Mouse (Mus musculus) lung, postnatal 4 days (tissue): ENCODE data around the gene Gm10563.
"Not testable (repeated sequence)": the region's sequence is repeated elsewhere in the genome, so short reads cannot be mapped to it uniquely, and the experiment has no call there.

Experiments used
- DNase-seq, 2 experiments: peaks; one replicate each; pipeline ENCODE4 v3.0.0; 2021

Gm10563 gene

GRCm38 (mm10) chr4:155645308-155645707 lies at the start of gene Gm10563:
Gene Gm10563 (minus strand): TSS chr4:155645408.
- DNase-seq, result not testable (repeated sequence)

GRCm38 (mm10) chr4:155694482-155695401 lies 49.5 kb upstream of the Gm10563 start:
- DNase-seq, result peak; percentile 75 to 81

GRCm38 (mm10) chr4:155694111-155694481 lies 48.9 kb upstream of the Gm10563 start, which contains the start of gene Fndc10:
Gene Fndc10 (plus strand): TSS chr4:155694342.
- peak; percentile 66 to 71 for DNase-seq

GRCm38 (mm10) chr4:155692421-155692820 lies 47.2 kb upstream of the Gm10563 start:
- no peak for DNase-seq

- DNase-seq, result no peak
Observed at GRCm38 (mm10) chr4:155690571-155691375, 45.6 kb upstream of the Gm10563 start.

GRCm38 (mm10) chr4:155687764-155688163 lies 42.6 kb upstream of the Gm10563 start:
- not testable (repeated sequence) for DNase-seq

- not testable (repeated sequence) for DNase-seq
Observed at GRCm38 (mm10) chr4:155683670-155684277, 38.6 kb upstream of the Gm10563 start.

GRCm38 (mm10) chr4:155675991-155676390 lies 30.8 kb upstream of the Gm10563 start:
- DNase-seq, result peak; percentile 24 to 47

GRCm38 (mm10) chr4:155672082-155672481 lies 26.9 kb upstream of the Gm10563 start:
- no peak for DNase-seq

- DNase-seq, result not testable (repeated sequence)
Observed at GRCm38 (mm10) chr4:155670236-155670635, 25.0 kb upstream of the Gm10563 start.

GRCm38 (mm10) chr4:155669598-155670075 lies 24.4 kb upstream of the Gm10563 start:
- DNase-seq, result no peak

GRCm38 (mm10) chr4:155668689-155669597 lies 23.7 kb upstream of the Gm10563 start, which contains the start of gene Mib2:
Gene Mib2 (minus strand): TSS chr4:155669198.
- DNase-seq, result peak; percentile 97

- DNase-seq, result no peak
Observed at GRCm38 (mm10) chr4:155666903-155667302, 21.7 kb upstream of the Gm10563 start.

- DNase-seq, result no peak
Observed at GRCm38 (mm10) chr4:155660641-155661040, 15.4 kb upstream of the Gm10563 start.

- no peak for DNase-seq
Observed at GRCm38 (mm10) chr4:155658961-155659360, 13.8 kb upstream of the Gm10563 start.

GRCm38 (mm10) chr4:155656214-155656751 lies 11.1 kb upstream of the Gm10563 start:
- no peak for DNase-seq

GRCm38 (mm10) chr4:155654456-155655298 lies 9.5 kb upstream of the Gm10563 start:
- peak; percentile 59 to 77 for DNase-seq

GRCm38 (mm10) chr4:155654183-155654455 lies 8.9 kb upstream of the Gm10563 start:
- no peak for DNase-seq

GRCm38 (mm10) chr4:155653451-155654182 lies 8.4 kb upstream of the Gm10563 start:
- peak; percentile 38 to 53 for DNase-seq

GRCm38 (mm10) chr4:155653086-155653450 lies 7.9 kb upstream of the Gm10563 start, which contains the start of gene Mmp23:
Gene Mmp23 (minus strand): TSS chr4:155653384.
- DNase-seq, result peak; percentile 63 to 73
